Mouse (Mus musculus): ENCODE data around the gene Ppp1r17. TPM values are rescaled to one million over a fixed set of nuclear protein-coding genes. Genes with fewer than 3 reads are reported as not detected.

The Ppp1r17 gene
- 3.0 and 3.4 TPM in 2 replicates for polyA plus RNA-seq (2012; rRNA removed)

DNA sequence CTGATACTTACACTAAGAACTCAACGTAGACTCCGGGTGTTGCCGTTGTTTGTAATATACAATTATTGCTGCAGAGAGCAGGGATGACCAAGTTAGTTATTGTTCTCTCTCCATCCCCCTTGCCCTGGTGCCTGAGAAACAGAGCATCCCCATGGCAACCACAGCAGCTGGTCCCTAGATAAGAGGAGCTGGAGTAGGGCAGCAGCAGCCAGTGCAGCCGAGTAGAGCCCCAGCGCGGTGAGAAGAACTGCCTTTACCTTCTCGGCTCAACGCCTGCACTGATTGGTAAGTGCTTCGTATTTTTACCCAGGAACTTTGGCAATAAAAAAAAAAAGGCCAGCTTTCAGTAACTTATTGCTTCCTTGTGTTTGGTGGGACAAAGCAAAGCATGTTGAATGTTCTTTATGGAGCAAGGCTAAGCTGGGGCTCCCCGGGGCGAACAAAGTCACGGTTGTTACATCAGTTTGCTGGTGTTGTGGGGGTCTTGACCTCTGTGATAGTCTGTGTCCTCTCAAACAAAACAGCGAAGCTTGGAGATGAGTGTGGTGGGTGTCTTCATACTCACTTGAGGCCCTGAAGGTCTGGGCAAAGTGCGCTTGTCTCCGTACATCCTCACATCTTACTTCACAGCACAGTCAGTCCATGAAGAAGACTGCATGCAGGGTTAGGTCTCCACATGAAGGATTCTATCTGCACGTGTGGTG lies at the start of gene Ppp1r17:
Gene Ppp1r17, plus strand, starts transcription at position 207 of the 704 bp plus-strand sequence.
- no peak for DNase-seq (ENCODE audit: extremely low spot score in 1 of 2, low spot score in 1 of 2)

DNA sequence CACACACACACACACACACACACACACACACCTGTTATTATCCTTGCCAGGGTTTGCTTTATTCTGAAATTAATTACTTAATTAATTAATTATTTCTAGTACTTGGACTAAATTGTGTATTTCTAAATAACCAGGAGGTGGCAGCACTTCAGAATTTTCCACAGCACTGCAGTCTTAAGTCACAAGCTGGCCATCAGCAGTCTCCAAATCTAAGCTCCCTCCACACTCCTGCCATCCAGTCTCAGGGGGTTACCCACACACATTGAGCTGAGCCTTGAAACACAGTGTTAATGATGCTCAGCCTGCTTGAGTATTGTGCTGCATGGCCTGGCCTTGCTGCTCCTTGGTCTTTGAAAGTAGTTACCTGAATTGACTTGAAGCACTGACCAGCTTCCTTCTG lies 44.3 kb upstream of the Ppp1r17 start:
- DNase-seq (ENCODE audit: extremely low spot score in 1 of 2, low spot score in 1 of 2): peak in 1 of 2 experiments; percentile 71

DNA sequence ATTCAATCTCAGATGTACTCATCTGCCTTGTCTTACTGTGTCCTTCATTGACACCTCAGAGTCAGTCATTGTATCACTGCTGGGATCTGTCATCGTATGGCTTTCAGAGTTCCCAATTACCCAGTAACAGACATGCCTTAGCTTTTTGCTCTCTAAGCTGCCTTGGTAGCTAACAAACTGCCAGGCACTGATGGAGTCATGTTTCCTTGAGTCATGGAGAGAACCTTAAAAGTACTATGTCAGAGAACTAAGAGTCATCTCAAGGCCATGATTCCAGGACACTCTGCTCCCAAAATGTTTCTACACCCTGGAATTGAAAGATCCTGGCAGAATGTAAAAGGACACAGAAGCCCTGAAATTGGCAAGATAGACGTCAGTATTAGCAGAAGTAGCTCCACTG lies 37.5 kb upstream of the Ppp1r17 start:
- no peak for DNase-seq (ENCODE audit: extremely low spot score in 1 of 2, low spot score in 1 of 2)

DNA sequence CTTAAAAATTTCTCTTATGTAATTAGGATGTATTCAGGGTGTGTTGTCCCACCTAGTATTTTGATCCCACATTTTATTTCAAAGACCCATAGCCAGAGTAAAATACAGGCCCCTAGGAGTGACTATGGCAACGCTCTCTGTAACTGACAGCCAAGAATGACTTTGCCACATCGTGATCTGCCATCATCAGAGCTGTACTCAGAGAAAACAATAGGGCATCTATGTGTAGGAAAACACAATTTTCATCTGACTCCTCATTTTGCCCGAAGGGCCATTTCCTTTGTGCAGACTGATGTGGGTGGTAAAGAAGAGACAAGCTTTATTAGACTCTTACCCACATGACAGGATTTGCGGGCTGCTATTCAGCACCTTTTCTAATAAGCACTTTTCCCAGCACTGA lies 8.6 kb upstream of the Ppp1r17 start:
- no peak for DNase-seq (ENCODE audit: extremely low spot score in 1 of 2, low spot score in 1 of 2)

DNA sequence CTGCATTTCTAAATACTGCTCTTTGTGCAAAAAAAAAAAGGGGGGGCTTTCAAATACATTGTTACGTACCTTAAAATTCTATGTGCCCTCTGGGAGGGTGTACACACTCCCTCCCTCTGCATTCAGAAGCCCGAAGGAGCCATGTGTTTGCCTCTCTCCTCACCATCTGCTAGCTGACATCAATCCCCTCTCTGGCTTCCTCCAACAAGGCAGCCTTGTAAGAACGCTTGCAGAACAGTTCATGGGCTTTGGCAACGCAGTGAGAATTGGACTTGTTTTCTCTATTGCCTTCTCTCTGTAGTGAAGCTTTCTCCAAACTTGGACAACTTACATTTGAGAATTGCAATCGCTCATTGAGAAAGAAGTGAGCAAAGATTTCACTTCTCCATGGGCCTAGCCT lies 4.9 kb upstream of the Ppp1r17 start:
- peak in 1 of 2 experiments; percentile 35 for DNase-seq (ENCODE audit: extremely low spot score in 1 of 2, low spot score in 1 of 2)

DNA sequence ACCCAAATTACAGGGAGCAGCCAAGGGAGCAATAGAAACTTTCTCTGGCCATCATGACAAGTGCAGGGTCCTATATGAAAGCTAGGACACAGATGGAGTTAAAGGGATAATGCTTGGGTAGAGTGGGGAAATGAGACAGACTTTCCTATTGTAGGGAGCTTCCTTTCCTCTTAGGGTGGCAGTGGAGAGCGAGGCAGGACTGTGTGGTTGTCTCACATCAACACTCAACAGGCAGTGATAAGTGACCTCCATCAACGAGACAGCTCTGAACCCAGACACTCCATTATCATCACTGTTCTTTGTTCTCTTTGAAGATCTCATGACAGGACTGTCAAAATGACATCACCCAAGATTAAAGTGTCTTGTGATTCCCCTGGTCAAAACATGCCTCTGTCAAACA lies 2.3 kb downstream of the Ppp1r17 start:
- no peak for DNase-seq (ENCODE audit: extremely low spot score in 1 of 2, low spot score in 1 of 2)

DNA sequence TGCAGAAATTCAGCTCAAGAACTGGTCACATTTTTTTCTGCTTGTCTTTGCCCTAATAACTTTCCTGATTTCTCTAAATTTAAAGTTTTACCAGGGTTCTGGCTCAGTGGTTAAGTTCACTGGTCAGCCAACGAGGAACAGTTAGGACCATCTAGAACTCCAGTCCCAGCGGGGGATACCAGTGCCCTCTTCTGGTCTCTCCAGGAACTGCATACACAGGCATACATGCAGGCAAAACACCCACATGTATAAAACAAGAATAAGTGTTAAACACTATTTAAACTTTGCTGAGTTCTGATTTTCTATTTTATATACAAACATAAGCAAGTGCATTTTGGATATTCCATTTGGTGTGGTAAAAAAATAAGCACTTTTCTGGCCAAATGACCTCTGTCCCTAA lies 8.2 kb downstream of the Ppp1r17 start:
- no peak for DNase-seq (ENCODE audit: extremely low spot score in 1 of 2, low spot score in 1 of 2)

DNA sequence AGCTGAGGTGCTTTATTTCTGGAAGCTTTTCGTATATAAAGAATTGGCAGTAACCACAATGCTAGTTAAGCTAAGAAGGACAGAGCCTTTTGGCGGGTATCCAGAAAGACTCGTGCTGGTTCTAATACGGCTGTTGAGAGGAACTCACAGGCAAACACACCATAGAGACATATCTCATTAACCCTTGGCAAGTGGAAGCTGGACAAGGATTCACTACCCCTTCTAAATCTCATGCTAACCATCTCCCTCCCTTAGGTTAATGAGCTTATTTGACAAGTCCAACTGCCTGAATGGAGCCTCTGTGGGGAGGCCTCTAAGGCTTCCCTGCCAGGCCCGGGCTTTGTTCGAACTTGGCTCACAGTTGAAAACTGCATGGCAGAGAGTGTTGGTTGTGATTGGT lies 10.0 kb downstream of the Ppp1r17 start:
- DNase-seq (ENCODE audit: extremely low spot score in 1 of 2, low spot score in 1 of 2): no peak

DNA sequence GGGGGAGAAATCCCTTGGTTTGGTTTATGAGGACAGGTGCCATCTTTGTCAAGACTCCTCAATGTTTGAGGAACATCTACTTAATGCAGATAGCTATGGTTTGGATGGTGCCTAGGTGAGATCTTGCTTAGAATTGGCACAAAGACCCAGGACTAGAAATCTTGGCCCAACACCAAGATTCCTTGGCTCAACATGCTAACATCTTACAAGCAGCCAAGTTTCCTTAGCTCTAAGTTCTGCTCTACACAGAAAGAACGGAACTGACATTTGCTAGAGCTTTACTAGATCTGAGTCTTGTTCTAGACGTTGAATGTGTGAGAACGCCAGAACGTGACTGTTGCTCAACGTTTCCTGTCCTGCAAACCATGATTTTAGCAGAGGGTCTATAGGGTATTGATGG lies 10.7 kb downstream of the Ppp1r17 start:
- DNase-seq (ENCODE audit: extremely low spot score in 1 of 2, low spot score in 1 of 2): peak in 1 of 2 experiments; percentile 48

DNA sequence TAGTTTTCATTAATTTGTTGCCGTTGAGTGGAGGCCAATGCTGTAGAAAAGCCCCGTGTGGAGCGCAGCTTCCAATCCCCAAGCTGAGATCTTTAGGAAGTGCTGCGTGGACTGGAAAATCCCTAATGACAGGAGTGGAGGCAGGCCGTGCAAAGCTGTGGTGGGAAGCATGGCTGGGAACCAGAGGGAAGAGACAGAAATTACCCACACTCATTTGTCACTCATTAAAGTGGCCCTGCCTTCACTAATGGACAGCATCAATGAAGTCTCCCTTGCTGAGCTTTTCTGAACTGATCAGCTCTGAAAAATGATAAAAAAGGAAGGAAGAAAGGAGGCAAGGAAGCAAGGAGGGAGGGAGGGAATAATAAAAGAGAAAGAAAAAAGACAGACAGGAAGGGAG lies 12.7 kb downstream of the Ppp1r17 start:
- no peak for DNase-seq (ENCODE audit: extremely low spot score in 1 of 2, low spot score in 1 of 2)

DNA sequence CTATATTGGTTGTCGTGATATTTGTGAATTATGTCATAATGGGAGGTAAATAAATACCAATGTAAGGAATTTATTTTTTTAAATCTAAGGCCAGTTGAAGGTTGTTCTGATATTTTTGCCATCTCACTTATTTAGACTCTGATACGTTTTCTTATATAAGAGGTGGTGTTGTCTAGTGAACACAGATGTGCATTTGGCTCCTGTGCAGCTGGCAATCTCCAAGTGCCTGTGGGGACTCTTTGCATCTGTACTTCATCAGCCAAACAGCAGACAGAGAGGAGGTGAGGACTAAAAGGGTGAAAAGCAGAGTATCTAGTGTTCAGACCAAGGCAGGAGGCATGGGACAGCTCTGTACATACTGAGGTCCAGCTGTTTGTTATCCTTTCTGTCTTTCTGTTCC lies 14.9 kb downstream of the Ppp1r17 start:
- DNase-seq (ENCODE audit: extremely low spot score in 1 of 2, low spot score in 1 of 2): no peak

DNA sequence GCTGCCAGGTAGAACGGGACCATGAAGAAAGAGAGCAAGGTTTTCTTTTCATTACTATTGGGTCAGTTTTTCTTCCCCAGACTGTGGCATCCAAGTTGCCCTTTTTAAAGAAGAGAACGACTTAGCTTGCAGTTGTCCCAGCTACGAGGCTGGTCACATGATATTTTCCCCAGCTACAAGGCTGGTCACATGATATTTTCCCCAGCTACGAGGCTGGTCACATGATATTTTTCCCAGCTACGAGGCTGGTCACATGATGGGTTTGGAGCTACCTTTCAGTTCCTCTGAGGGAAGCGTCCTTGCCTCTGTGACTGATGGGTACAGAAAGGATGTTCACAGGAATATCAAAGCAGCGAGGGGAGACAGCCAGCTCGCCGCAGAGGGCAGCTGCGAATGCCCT lies 17.8 kb downstream of the Ppp1r17 start:
- DNase-seq (ENCODE audit: extremely low spot score in 1 of 2, low spot score in 1 of 2): no peak

DNA sequence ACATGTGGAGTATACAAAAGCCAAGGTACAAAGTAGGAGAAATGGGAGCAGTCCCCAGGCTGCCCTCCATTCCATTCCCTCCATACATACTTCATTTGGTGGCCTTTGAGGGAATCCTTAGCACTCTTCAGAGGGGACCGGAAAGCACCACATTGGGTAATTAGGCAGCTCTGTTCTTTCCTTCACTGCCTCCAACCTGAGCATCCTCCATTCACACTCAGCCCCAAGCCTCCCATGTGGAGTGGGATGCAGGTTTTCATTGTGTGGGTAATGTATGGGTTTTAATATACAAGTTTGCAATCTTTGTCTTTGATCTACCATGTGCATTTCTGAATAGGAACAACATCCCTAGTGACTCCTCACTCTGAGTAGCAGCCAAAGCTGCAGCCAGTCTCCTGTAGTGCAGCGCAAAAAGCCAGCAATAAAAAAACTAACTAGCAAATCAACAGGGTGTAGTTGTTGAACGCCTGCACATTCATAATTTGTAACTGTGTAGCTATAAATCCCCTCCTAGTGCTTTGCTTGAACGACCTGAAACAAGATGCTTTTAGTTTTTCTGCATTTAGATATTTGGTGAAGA lies 22.3 kb downstream of the Ppp1r17 start:
- DNase-seq (ENCODE audit: extremely low spot score in 1 of 2, low spot score in 1 of 2): no peak

DNA sequence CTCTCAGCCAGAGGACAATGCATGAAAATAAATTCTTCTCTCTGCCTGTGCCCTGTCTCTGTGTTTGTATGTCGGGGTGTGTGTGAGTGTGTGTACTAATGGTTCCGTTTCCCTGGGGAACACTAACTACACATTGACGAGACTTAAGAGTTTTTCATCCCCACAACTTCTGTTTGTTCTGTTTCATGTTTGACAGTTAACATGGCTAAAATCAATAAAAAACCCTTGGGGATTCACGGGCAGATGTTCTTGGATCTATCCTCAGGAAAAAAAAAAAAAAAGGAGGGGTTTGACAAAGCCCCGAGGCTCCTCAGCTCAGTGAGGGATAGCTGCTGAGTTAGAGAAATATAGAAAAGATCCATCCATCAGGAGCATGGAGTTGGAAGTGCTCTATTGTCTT lies 27.0 kb downstream of the Ppp1r17 start:
- no peak for DNase-seq (ENCODE audit: extremely low spot score in 1 of 2, low spot score in 1 of 2)

DNA sequence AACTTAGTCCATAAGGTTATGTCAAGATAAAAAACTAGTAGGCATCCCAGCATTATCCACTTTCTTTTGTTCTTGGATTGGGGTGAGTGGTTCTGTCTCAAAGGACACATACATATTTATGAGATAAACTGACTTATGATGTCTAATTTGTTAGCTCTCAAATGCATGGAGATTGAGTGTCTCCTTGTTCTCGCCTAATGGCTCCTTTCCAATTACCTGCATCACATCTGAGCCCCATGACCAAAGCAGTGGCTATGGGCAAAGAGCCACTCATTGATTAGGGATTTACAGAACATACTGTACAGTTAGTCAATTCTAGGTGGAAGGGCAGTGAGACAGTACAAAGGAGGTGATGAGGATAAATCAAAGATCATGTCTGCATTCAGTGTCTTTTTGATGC lies 27.4 kb downstream of the Ppp1r17 start:
- DNase-seq (ENCODE audit: extremely low spot score in 1 of 2, low spot score in 1 of 2): no peak

DNA sequence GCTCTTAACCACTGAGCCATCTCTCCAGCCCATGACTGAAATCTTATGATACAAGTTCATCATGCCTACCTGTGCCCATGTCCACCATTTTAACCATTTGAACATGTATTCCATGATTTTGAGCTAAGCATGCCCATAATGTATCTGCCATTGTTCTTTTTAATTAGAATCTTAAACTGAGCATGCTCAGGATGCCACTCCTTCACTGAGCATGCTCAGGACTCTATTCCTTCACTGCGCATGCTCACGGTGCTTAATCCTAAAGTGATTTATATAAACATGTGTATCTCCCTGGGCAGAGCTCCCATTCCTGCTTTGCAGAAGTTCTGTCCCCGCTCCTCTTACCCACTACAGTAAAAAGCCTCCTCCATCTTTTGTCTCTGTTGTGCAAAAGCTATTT lies 31.3 kb downstream of the Ppp1r17 start:
- DNase-seq (ENCODE audit: extremely low spot score in 1 of 2, low spot score in 1 of 2): no peak

DNA sequence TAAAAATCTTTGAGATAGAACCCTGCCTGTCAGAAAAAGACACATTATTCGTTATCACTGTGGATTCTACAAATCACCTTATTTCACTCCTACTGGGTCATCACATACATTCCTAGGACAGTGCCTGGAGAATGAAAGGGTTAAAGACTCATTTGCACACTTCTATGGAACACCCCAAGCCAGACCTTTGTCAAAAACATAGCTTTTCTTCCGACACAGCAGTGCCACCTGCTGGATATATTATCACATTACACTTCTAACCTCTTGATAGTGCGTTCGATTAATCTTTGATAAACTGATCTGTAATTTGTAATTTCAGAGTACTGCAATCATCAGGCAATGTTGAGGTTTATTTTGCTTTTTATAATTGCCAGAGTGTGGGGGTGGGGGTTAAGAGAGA lies 31.8 kb downstream of the Ppp1r17 start:
- DNase-seq (ENCODE audit: extremely low spot score in 1 of 2, low spot score in 1 of 2): peak in 1 of 2 experiments; percentile 76

DNA sequence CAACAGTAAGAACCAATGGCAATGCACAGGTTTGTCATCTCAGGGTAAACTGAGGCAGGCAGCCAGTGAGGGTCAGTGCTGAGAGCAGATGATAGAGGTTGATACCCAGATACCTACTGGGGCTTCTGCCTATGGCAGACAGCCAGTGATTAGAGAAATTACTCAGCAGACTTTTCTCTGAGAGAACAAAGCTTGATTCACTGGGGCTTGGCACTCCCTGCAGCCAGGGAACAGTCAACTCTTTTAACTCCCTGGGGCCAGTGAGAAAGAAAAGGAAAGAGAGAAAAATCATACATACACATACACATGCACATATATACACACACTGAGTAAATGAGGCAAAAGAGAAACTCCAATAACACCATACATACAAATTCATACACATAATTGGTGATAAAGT lies 46.4 kb downstream of the Ppp1r17 start:
- no peak for DNase-seq (ENCODE audit: extremely low spot score in 1 of 2, low spot score in 1 of 2)

DNA sequence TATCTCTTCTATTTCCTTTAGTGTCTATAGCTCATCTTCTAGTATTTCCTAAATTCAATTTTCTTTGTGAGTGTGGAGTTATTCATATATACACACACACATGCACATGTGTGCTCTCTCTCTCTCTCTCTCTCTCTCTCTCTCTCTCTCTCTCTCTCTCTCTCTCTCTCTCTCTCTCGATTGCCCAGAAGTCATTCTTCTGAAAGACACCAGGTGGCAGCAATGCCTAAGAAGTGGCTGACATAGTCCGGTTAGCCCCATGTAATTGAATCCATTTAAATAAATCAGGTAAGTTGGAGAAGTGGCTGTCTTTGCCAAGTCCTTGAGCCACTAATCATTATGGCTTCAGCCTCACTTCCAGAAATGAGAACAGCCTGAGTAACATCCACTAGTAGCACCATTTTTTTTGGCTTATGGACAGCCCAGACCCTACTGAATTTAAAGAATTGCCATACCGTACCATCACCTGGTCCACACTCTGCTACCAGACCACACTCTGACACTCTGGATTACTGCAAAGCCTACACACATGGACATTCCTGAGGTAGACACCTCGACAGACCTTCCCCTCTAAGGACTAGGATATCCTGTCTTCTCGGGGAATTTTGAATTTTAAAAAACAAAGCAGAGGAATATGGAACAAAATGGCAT lies 49.5 kb downstream of the Ppp1r17 start:
- peak in 1 of 2 experiments; percentile 63 for DNase-seq (ENCODE audit: extremely low spot score in 1 of 2, low spot score in 1 of 2)

DNA sequence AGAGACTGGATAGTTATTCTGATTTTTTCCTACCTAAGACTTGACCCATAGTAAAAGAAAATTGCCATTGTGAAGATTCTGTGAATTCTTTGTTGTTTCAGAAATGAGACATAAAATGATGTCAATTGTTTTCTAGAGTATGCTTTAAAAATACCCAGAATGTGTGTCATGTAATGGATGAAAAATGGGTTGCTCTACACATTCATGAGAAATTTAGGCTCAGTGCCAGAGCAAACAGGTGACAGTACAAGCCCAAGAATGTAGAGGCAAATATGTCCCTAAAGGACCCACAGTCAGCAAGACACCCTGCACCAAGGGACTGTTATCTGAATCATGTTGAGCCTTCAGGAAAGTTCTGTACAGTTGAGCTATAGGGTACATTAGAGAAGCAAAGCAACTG lies 51.2 kb downstream of the Ppp1r17 start:
- DNase-seq (ENCODE audit: extremely low spot score in 1 of 2, low spot score in 1 of 2): no peak

DNA sequence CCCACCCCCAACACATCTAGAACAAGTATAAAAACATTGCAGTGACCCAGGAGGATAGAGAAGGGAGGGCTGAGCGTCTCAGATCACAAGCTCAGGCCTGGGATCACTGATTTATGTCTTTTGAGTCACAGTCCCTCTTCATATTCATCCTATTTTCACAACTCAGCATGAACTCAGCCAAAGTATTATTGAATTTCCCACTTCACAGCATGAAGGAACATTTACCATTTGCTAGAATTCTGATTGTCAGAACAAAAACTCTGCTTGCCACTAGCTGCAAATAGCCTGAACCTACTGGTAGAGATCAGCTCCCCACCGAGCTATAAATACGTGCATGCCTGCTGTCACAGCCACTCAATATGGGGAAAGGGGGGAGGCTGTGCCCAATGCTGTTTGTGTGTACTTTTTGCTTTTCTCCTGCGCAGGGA lies 59.1 kb downstream of the Ppp1r17 start:
- DNase-seq (ENCODE audit: extremely low spot score in 1 of 2, low spot score in 1 of 2): no peak
